Mouse (Mus musculus): ENCODE measurements at regions not wholly inside any gene's neighbourhood (a gene's known extent, or its start where the extent isn't known, plus 50 kb on each side); places are given as distances from the start of the nearest gene placed in this dataset.

GRCm38 (mm10) chr6:126481257-126481656 is 54.0 kb downstream of the Kcna5 start:
- DNase-seq (ENCODE audit: extremely low read depth, insufficient read length, low spot score), result no peak

GRCm38 (mm10) chr6:126477506-126477905 is 57.7 kb downstream of the Kcna5 start:
- DNase-seq (ENCODE audit: extremely low read depth, insufficient read length, low spot score), result no peak

GRCm38 (mm10) chr6:126476758-126477157 is 58.5 kb downstream of the Kcna5 start:
- no peak for DNase-seq (ENCODE audit: extremely low read depth, insufficient read length, low spot score)

DNA sequence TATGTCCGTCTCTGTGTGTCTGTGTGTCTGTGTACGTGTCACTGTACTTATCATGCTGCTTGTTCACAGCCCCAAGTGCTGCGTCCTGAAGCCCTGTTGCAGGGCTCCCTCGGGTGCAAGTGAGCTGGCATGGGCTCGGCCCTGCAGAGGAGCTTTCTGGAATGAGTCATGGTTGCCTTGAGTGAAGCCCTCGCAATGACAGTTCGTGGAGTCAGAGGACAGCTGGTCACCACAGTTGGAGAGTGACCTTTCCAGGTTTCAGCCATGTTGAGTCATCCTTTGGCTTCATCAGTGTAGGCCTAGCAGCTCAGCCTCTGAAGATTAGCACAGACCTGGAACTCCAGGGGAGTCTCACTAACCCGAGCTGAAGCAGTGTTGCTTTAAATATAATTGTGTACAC is 59.7 kb downstream of the Kcna5 start:
- DNase-seq (ENCODE audit: extremely low read depth, insufficient read length, low spot score), result peak; percentile 76

DNA sequence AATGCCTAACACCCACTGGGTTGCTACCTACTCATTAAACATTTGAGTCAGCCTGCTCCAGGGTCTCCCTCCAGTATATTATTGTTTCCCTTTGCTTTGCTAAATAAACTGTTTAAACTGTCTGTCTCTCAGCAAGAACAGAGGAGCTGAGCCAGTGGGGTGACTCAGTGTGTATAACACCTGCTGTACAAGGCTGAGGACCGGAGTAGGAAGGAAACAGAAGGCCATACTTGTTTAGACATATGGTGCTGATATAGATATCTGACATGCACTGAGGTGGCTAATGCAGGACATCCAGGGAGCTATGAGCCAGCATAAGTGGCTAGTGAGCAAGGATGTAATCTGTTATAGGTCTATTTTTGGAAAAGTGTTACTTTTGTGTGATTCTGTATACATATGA is 81.5 kb downstream of the Kcna5 start:
- no peak for DNase-seq (ENCODE audit: extremely low read depth, insufficient read length, low spot score)

DNA sequence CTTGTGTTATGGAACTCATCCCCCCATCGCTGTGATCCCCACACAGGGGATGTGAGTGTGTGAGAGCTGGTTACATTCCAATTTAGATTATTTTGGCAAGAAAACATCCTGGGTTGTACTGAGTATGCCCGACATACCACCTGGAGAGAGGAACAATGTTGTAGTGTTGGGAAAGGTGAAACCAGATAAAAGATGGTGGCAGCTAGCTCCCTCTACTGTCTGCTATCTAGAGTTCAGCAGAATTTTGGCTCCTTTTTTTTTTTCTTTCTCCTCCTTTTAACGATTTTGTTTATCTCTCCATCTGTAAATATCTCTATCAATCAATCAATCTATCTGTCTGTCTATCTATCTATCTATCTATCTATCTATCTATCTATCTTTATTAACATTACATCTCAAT is 89.7 kb downstream of the Kcna5 start:
- no peak for DNase-seq (ENCODE audit: extremely low read depth, insufficient read length, low spot score)

- DNase-seq (ENCODE audit: extremely low read depth, insufficient read length, low spot score), result no peak
These were observed 95.0 kb downstream of the Kcna5 start for GRCm38 (mm10) chr6:126440254-126440653.

- no peak for DNase-seq (ENCODE audit: extremely low read depth, insufficient read length, low spot score)
These were observed 97.1 kb downstream of the Kcna5 start for GRCm38 (mm10) chr6:126437976-126438736.

DNA sequence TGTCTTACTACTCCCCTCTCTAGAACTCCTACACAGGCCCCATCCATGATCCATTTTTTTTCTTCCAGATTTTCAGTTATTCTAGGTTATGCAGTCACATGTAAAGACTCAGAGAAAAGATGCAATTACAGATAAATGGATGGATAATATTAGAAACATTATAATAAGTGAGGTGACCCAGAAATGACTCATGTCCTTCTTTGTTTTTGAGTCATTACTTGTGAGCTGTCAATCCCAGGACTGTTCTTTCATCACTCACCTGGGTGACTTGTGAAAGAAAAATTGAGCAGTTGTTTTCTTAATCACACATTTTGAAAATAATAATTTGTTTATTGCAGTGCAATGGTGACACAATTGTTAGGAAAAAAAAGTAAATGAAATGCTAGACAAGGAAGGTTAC is 108.0 kb downstream of the Kcna5 start:
- no peak for DNase-seq (ENCODE audit: extremely low read depth, insufficient read length, low spot score)

- no peak for DNase-seq (ENCODE audit: extremely low read depth, insufficient read length, low spot score)
These were observed 129.5 kb downstream of the Kcna5 start for GRCm38 (mm10) chr6:126405736-126406135.

DNA sequence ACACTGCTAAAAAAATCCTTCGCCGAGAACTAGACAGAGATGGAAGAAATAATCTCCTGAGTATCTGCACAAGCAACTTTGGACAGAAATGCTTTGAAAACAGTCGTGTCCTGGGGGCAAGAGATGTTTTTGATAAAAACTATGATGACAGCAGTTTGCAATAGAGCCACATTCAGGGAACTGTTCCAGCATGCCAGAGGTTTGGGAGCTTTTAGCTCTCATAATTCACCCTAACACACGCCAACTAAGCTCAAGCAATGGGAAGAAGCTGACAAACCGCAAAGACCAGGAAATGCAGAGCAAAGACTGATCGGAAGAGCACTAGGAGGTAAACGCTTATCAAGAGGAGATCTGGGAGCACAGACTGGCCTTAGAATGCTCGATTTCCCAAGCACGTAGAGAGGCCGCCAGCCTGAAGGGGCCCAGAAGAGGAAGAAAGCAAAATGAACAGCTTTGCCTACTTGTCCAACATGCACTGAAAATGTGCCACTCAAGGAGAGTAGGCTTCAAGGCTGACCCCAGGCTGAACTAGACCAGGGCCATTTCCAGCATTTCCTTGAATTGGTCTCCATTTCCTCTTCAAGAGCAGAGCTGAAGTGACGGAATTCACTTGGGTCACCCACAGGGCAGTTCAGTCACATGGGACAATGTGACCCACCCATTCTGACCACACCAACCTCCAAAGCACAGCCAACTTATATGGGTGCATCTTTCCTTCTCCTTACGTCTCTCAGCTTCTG is 130.7 kb downstream of the Kcna5 start:
- DNase-seq (ENCODE audit: extremely low read depth, insufficient read length, low spot score), result peak; percentile 7

DNA sequence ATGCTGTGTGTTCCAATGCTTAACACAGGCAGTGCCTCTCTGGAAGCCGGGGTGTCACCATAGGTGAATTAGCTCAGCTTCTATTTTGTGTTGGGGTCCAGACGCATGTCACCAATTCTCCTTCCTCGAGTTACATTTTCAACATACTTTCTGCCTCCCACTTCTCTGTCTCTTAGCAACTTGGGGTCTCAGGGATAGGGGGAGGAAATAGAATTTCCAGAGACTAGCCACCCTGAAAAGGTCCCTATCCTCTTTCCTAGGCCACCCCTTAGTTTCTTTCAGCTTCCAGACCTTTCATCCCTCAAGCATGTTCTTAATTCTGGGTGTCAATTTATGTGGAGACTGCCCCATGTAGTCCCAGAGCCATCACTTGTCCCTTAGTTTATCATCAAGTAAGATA is 135.6 kb downstream of the Kcna5 start:
- DNase-seq (ENCODE audit: extremely low read depth, insufficient read length, low spot score), result no peak

GRCm38 (mm10) chr6:126398641-126399040 is 136.6 kb downstream of the Kcna5 start:
- DNase-seq (ENCODE audit: extremely low read depth, insufficient read length, low spot score), result no peak

- no peak for DNase-seq (ENCODE audit: extremely low read depth, insufficient read length, low spot score)
These were observed 140.2 kb downstream of the Kcna5 start for GRCm38 (mm10) chr6:126395015-126395414.

- DNase-seq (ENCODE audit: extremely low read depth, insufficient read length, low spot score), result no peak
These were observed 141.0 kb downstream of the Kcna5 start for GRCm38 (mm10) chr6:126394111-126394809.

GRCm38 (mm10) chr6:126384210-126385012 is 150.8 kb downstream of the Kcna5 start:
- no peak for DNase-seq (ENCODE audit: extremely low read depth, insufficient read length, low spot score)

- DNase-seq (ENCODE audit: extremely low read depth, insufficient read length, low spot score), result no peak
These were observed 158.0 kb downstream of the Kcna5 start for GRCm38 (mm10) chr6:126377216-126377615.

GRCm38 (mm10) chr6:126374970-126375620 is 160.1 kb downstream of the Kcna5 start:
- no peak for DNase-seq (ENCODE audit: extremely low read depth, insufficient read length, low spot score)

DNA sequence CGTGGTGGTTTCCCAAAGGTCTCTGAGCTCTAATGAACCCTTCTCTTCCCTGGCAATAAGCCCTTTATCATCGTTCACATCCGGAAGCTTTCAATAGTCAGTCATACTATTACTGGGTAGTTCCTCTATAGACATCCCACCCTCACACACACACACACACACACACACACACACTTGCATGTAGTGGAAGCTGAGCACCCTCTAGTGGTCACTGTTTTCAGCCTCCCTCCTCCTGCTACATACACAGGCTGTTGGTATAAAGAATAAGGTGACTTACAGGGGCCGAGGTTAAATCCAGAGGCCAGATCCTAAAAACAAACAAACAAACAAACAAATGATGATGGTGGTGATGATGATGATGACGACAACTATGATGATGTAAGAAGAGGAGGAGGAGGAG is 163.2 kb downstream of the Kcna5 start:
- peak; percentile 4 for DNase-seq (ENCODE audit: extremely low read depth, insufficient read length, low spot score)

GRCm38 (mm10) chr6:126371489-126371888 is 163.7 kb downstream of the Kcna5 start:
- no peak for DNase-seq (ENCODE audit: extremely low read depth, insufficient read length, low spot score)

Measured in 3134 (cell line).